Mouse (Mus musculus) hindbrain, embryonic 11.5 days (tissue): ENCODE results near the gene Gm20605. TPM values are rescaled to one million over a fixed set of nuclear protein-coding genes. Genes with fewer than 3 reads are reported as not detected.

Experiments
- ATAC-seq: fragments of 200-750 bp; cut with Nextera tagmentation; 2 replicates; pipeline ENCODE4 v1.8.0; 2017; ENCODE audit warnings: mild to moderate bottlenecking, moderate TSS enrichment, moderate library complexity; ENCODE audit not compliant: low FRiP score
- DNase-seq: peaks from one replicate; pipeline ENCODE4 v3.0.0-alpha.2; 2015; ENCODE audit warnings: low spot score
- H3K27ac ChIP-seq: fragments of 300-500 bp; sonication (generic); 2 replicates; pipeline ENCODE4 v1.5.1; 2014; ENCODE audit warnings: mild to moderate bottlenecking, low read depth, low read length
- H3K27me3 ChIP-seq: fragments of 300-500 bp; sonication (generic); 2 replicates; pipeline ENCODE4 v1.6.1; 2014; ENCODE audit warnings: mild to moderate bottlenecking, low read length, moderate library complexity, mixed read lengths; ENCODE audit not compliant: control insufficient read depth, insufficient read depth
- H3K36me3 ChIP-seq: fragments of 300-500 bp; sonication (generic); 2 replicates; pipeline ENCODE4 v1.6.1; 2014; ENCODE audit warnings: mild to moderate bottlenecking, low read length, moderate library complexity, mixed read lengths; ENCODE audit not compliant: control insufficient read depth, insufficient read depth
- H3K4me1 ChIP-seq: fragments of 300-500 bp; sonication (generic); replicated peaks from 2 replicates; pipeline ENCODE4 v1.6.1; 2014; ENCODE audit warnings: low read length, mixed read lengths; ENCODE audit not compliant: control insufficient read depth, insufficient read depth
- H3K4me2 ChIP-seq: fragments of 300-500 bp; sonication (generic); replicated peaks from 2 replicates; pipeline ENCODE4 v1.6.1; 2014; ENCODE audit warnings: mild to moderate bottlenecking, low read depth, low read length
- H3K4me3 ChIP-seq: fragments of 300-500 bp; sonication (generic); 2 replicates; pipeline ENCODE4 v1.5.1; 2014; ENCODE audit warnings: low read depth, low read length
- H3K9ac ChIP-seq: fragments of 300-500 bp; sonication (generic); 2 replicates; pipeline ENCODE4 v1.6.1; 2014; ENCODE audit warnings: low read depth, low read length
- H3K9me3 ChIP-seq: fragments of 300-500 bp; sonication (generic); 2 replicates; pipeline ENCODE4 v1.6.1; 2016; ENCODE audit warnings: low read length; ENCODE audit not compliant: control insufficient read depth
- WGBS: fragments of 180-500 bp; shearing (Covaris S2); extraction: QIAGEN DNeasy Blood & Tissue Kit; methylation state at CpG from one replicate; pipeline ENCODE4 v1.1.7; 2014; 5-methylcytosine and 5-hydroxymethylcytosine counted together
- polyA plus RNA-seq: library from polyadenylated mRNA; unstranded; fragments of >200 nt; fragmentation: Nextera tagmentation; extraction: Ambion mirVana; gene quantifications from 2 replicates; pipeline ENCODE4 v1.2.1, GENCODE M21; 2014

The Gm20605 gene
- polyA plus RNA-seq, 1 experiment from 2014 or later, result 5.0 TPM

GRCm38 (mm10) chr5:137623937-137624530 is 4.9 kb upstream of the Gm20605 start:
- Histone ChIP-seq H3K27me3 (no peaks in the 10 kb centered on the region), H3K27ac (no peak overlapping the region), H3K36me3 (no peaks in the 10 kb centered on the region), H3K4me3 (no peak overlapping the region), H3K4me1 (0 out of 2 replicates have a peak, but pooled peaks cover 2% of the 10 kb centered on the region), H3K9ac (no peak overlapping the region), H3K4me2 (no peak overlapping the region), H3K9me3 (no peaks in the 10 kb centered on the region)
- 86% methylated on average over 11 of the region's 11 CpGs for WGBS
- no peak for DNase-seq
- ATAC-seq, result no peak

- Histone ChIP-seq H3K4me1 (peaks cover 16% of the 10 kb centered on the region), H3K4me2 (peak overlapping the region; percentile 67), H3K36me3 (no peaks in the 10 kb centered on the region), H3K27ac (peak overlapping the region; percentile 82), H3K9ac (peak overlapping the region; percentile 74), H3K27me3 (no peaks in the 10 kb centered on the region), H3K9me3 (no peaks in the 10 kb centered on the region), H3K4me3 (peak overlapping the region; percentile 52)
- DNase-seq (no peak), ATAC-seq (no peak)
- 5% methylated on average over 9 of the region's 9 CpGs for WGBS
Measured at GRCm38 (mm10) chr5:137627991-137628390, 984 bp upstream of the Gm20605 start.

DNA sequence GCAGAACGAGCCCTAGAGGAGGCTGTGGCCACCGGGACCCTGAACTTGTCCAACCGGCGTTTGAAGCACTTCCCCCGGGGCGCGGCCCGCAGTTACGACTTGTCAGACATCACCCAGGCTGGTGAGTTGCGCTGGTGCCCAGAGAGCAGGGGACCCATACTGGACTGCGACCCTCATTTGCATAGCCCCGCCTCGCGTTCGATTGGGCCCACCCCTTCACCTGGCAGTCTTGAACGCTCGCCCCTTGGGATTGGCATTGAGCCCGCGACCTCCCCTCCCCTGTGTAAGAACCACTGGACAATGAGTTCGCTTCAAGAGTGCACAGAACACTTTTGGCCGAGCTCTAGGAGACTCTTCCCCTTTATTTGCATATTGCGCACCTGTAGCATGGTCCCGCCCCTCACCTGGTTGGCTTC is 339 bp downstream of the Gm20605 start:
- ATAC-seq, result peak; percentile 61
- no peaks in the 10 kb centered on the region for H3K36me3 ChIP-seq
- H3K4me1 ChIP-seq, result peaks cover 16% of the 10 kb centered on the region
- peak; percentile 76 for DNase-seq
- H3K9me3 ChIP-seq, result no peaks in the 10 kb centered on the region
- WGBS, result 0% methylated on average over 22 of the region's 23 CpGs
- peak overlapping the region; percentile 85 for H3K4me3 ChIP-seq
- H3K27me3 ChIP-seq, result no peaks in the 10 kb centered on the region
- peak overlapping the region; percentile 80 for H3K9ac ChIP-seq
- H3K27ac ChIP-seq, result peak overlapping the region; percentile 93
- H3K4me2 ChIP-seq, result peak overlapping the region; percentile 80

GRCm38 (mm10) chr5:137629906-137630545 is 1.1 kb downstream of the Gm20605 start:
- Histone ChIP-seq H3K27me3 (no peaks in the 10 kb centered on the region), H3K9me3 (no peaks in the 10 kb centered on the region), H3K4me2 (peak overlapping the region; percentile 80), H3K4me3 (peak overlapping the region; percentile 85), H3K27ac (peak overlapping the region; percentile 60; the same call in 1 of the 2 replicates), H3K36me3 (no peaks in the 10 kb centered on the region), H3K4me1 (peaks cover 16% of the 10 kb centered on the region), H3K9ac (peak overlapping the region; percentile 80; the same call in 1 of the 2 replicates)
- ATAC-seq, result no peak
- 25% methylated on average over 6 of the region's 6 CpGs for WGBS
- no peak for DNase-seq

DNA sequence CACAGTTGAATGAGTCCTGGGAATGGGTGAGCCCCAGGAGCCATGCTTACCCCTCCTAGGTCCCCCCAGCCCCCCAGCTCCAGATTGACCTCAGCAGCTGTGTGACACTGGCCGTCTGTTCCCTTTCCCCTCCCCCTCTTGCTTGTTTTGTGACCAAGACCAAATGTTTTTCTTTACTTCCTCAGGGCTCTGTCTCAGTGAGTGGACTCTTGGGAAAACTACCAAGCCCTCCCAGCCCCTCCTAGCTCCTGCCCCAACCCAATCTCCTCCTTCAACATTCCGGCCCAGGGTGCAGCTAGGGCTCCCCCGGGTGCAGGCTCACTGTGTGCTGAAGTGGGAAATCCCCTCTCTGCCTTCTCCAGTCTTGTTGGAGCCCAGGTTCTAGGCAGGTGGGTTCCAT is 1.6 kb downstream of the Gm20605 start:
- peak overlapping the region; percentile 85; the same call in 1 of the 2 replicates for H3K4me3 ChIP-seq
- no peaks in the 10 kb centered on the region for H3K27me3 ChIP-seq
- H3K36me3 ChIP-seq, result peaks cover 2% of the 10 kb centered on the region; the same call in 1 of the 2 replicates
- no peak for DNase-seq
- H3K4me1 ChIP-seq, result peaks cover 16% of the 10 kb centered on the region
- H3K4me2 ChIP-seq, result peak overlapping the region; percentile 80
- WGBS, result 37% methylated on average over 3 of the region's 3 CpGs
- peak overlapping the region; percentile 38; the same call in 1 of the 2 replicates for H3K9ac ChIP-seq
- peak overlapping the region; percentile 60 for H3K27ac ChIP-seq
- ATAC-seq, result no peak
- no peaks in the 10 kb centered on the region for H3K9me3 ChIP-seq

GRCm38 (mm10) chr5:137631171-137631570 is 2.2 kb downstream of the Gm20605 start:
- no peaks in the 10 kb centered on the region for H3K27me3 ChIP-seq
- ATAC-seq (no peak), DNase-seq (no peak)
- H3K4me2 ChIP-seq, result peak overlapping the region; percentile 80
- H3K9ac ChIP-seq, result peak overlapping the region; percentile 31; the same call in 1 of the 2 replicates
- peak overlapping the region; percentile 13; the same call in 1 of the 2 replicates for H3K4me3 ChIP-seq
- 60% methylated on average over 9 of the region's 9 CpGs for WGBS
- H3K9me3 ChIP-seq, result no peaks in the 10 kb centered on the region
- H3K4me1 ChIP-seq, result peaks cover 16% of the 10 kb centered on the region
- peak overlapping the region; percentile 60 for H3K27ac ChIP-seq
- peaks cover 2% of the 10 kb centered on the region; the same call in 1 of the 2 replicates for H3K36me3 ChIP-seq

DNA sequence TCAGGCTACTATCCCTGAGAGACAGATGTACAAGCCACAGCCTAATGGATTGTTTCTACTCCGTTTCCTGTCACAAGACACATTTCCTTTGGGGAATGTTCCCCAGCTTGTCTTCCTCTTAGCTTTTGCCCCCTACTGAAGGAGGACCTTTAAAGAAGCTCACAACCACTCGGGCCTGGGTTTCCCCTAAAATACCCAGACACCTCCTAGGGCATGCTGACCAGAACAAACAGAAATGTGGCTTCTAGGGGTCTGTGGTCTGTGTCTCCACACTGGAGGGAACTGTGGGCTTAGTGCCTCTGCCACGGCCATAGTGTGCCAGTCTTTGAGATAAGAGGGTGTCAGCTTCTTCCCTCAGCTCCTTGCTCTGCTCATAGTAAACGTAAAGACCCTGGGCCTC is 2.6 kb downstream of the Gm20605 start:
- no peak overlapping the region for H3K4me3 ChIP-seq
- no peaks in the 10 kb centered on the region for H3K9me3 ChIP-seq
- H3K4me1 ChIP-seq, result peaks cover 16% of the 10 kb centered on the region
- peak overlapping the region; percentile 60; the same call in 1 of the 2 replicates for H3K27ac ChIP-seq
- ATAC-seq (no peak), DNase-seq (no peak)
- H3K9ac ChIP-seq, result no peak overlapping the region; the same call in 1 of the 2 replicates
- WGBS, result 67% methylated on average over 4 of the region's 4 CpGs
- H3K27me3 ChIP-seq, result no peaks in the 10 kb centered on the region
- peak overlapping the region; percentile 80; the same call in 1 of the 2 replicates for H3K4me2 ChIP-seq
- H3K36me3 ChIP-seq, result peaks cover 2% of the 10 kb centered on the region

GRCm38 (mm10) chr5:137633397-137634084 is 4.6 kb downstream of the Gm20605 start:
- Histone ChIP-seq H3K9ac (no peak overlapping the region), H3K4me2 (no peak overlapping the region), H3K4me3 (no peak overlapping the region), H3K4me1 (peaks cover 14% of the 10 kb centered on the region), H3K9me3 (no peaks in the 10 kb centered on the region), H3K27me3 (no peaks in the 10 kb centered on the region), H3K27ac (no peak overlapping the region), H3K36me3 (peaks cover 5% of the 10 kb centered on the region)
- no peak for ATAC-seq
- WGBS, result 83% methylated on average over 12 of the region's 12 CpGs
- DNase-seq, result no peak
